Mouse (Mus musculus) lung, postnatal 0 days (tissue): ENCODE measurements at regions not wholly inside any gene's neighbourhood (a gene's known extent, or its start where the extent isn't known, plus 50 kb on each side); places are given as distances from the start of the nearest gene placed in this dataset.

ENCODE experiments used
- CTCF ChIP-seq: IDR thresholded peaks from 2 replicates; pipeline ENCODE4 v1.5.1; 2016; ENCODE audit warnings: antibody characterized with exemption, mild to moderate bottlenecking
- EP300 ChIP-seq: IDR thresholded peaks from 2 replicates; pipeline ENCODE4 v1.6.1; 2016; ENCODE audit warnings: antibody characterized with exemption, mild to moderate bottlenecking, control low read depth

DNA sequence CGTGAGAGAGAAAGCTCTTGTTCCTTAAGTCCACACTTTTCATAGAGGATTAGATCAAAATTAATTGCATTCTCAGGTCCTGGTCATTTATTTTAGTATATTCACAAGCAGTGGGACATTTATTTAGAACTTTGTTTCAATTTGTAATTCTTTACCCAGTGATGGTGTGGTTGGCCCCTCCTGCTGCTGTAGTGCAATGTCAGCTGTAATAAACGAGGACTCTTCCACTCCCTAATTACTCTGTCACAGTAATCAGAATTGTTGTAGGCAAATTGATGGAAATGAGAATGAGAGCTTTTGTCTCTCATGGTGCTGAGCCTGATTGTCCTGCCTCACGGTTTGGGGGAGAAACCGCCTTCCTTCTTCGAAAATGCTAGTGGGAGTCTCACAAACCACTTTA, 70.1 kb downstream of the Cd24a start:
- no peak for TF ChIP-seq CTCF
- TF ChIP-seq EP300: no peak
